Mouse (Mus musculus) regulatory T cell (primary cell): ENCODE measurements around the gene Rapgef5.

Experiments used
- in situ Hi-C: fragments of 300-600 bp; cut with MboI, MseI; formaldehyde crosslinking; loops from one replicate; pipeline ENCODE4 v1.15.1; 2025; ENCODE audit warnings: high pct_unique_total_duplicates

Gene Rapgef5

GRCm38 (mm10) chr12:117528509-117529145, 12.3 kb downstream of the Rapgef5 start:
- in situ Hi-C loops = no loop called here

DNA sequence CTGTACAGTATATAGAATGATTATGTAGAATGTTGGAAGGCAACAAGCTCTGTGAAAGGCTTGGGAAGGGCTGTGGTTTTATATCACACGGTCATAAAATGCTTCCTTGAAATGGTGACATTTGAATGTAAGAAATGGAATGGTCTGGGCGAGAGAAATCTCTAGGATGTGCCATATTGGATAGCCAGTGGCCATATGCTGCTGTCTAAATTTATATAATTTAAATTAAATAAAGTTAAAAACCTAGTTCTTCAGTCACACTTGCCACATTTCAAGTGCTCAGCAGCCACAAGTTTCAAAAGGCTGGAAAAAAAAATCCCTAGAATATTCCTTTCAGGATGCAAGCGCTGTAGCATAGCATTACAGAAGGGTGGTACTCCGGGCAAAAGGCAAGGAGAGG, 14.8 kb downstream of the Rapgef5 start:
- in situ Hi-C loops = no loop called here

- in situ Hi-C loops = no loop called here
Observed at GRCm38 (mm10) chr12:117533176-117534086, 17.2 kb downstream of the Rapgef5 start.

- in situ Hi-C loops = no loop called here
Observed at GRCm38 (mm10) chr12:117534087-117534751, 17.9 kb downstream of the Rapgef5 start.

GRCm38 (mm10) chr12:117540352-117540751, 24.1 kb downstream of the Rapgef5 start:
- in situ Hi-C loops = no loop called here

GRCm38 (mm10) chr12:117545277-117545676, 29.0 kb downstream of the Rapgef5 start:
- in situ Hi-C loops = loop anchor here (5.0 kb wide), 1 partner anchor 37 kb away; no protein-coding TSS in a partner anchor

DNA sequence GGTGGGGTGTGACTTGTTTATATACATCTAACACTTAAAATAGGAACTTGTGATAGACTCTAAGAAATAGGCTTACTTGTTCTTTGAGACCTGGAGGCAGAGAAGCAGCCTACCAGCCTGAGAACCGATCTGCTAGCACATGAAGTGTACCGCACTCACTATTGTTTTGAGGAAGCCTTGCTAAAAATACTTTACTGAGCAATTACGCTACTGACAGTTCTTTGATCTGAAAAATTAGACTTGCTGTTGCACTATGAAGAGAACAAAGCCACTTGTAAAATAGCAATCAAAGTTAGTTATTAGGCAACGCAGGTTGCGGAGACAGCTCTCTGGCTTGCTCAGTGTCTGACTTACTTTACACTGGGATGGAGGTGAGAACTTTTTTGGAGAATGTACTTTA, 37.1 kb downstream of the Rapgef5 start:
- in situ Hi-C loops = no loop called here

DNA sequence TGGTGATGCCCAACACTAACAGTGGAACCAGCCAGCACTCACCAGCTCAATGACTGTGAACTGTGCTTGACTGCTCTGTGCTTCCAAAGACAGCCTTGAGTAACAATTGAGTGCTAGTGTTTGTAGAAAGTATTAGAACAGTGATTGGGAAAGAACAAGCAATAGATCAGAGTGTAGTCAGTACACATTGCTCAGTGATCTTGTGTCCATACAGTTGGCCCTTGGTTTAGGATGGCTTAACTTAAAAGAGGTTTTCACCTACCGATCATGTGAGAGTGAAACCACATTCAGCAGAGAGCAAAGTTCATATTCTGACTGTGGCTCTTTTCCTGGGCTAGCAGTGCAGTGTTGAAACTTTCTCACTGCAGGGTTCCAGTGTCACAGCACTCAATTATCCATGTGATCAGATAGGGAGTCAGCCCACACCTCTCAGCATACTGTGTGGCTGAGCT, 38.4 kb downstream of the Rapgef5 start:
- in situ Hi-C loops = no loop called here

DNA sequence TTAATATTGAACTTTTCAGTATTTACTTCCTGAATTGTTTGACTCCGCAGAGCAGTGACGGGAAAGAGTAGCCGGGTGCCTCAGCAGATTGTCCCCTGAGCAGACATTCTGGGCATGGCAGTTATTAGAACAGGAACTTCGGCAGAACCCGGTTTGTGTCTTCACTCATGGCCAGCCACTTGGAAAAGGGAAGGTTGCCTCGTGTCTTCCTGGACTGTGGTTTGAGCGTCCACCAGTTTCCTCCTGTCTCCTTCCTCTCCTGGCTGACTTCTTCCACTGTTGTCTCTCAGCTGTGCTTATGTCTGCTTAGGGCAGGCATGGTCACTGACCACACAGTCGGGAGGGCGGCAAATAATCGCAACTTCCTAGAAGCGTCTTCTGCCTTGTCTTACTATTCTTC, 44.2 kb downstream of the Rapgef5 start:
- in situ Hi-C loops = no loop called here

DNA sequence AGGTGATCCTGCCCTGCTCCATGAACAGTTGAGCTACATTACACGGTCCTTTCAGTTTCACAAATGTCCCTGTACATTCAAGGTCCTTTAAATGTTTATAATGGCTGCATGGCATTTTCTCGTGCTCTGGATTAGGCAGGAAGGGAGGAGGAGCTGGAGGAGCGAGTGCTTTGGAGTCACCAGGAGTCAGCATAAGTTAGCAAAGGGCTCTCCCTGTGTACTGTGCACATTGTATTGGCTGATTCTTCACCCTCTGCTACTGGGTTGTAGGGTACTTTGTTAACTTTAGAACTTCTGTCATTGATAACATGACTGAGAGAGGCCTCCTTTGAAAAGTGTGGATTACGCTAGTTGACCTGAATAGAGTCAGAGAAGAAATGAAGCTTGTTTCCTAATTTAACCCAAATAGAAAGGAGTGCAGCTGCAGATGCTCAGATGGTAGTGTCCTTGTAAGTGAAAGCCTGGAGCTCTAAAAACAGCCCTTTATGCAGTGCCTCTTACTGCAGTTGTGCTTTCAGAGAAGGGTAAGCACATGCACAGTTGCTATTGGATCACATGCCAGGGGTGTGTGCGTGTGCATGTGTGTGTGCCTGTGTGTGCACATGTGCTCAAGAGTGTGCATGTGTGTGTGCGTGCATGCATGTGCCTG, 45.3 kb downstream of the Rapgef5 start:
- in situ Hi-C loops = no loop called here

GRCm38 (mm10) chr12:117562085-117562484, 45.8 kb downstream of the Rapgef5 start:
- in situ Hi-C loops = no loop called here

DNA sequence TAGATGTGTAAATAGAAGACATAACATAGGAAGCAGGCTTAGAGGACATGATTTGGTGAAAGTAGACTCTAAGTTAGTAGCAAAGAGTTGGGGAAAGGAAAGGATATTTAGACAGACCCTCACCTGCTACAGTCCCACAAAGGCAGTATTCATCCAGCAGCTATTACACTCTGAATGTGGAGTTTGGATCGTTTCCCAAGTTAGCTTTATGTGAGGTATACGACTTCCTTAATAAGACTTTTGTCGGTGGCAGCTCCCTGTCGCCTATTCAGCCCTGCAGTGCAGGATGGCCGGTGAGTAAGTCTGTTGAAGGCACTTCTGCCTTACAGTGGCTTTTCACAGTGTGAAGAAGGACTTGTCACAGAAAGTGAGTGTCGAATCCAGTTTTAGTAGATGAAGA, 47.6 kb downstream of the Rapgef5 start:
- in situ Hi-C loops = no loop called here

DNA sequence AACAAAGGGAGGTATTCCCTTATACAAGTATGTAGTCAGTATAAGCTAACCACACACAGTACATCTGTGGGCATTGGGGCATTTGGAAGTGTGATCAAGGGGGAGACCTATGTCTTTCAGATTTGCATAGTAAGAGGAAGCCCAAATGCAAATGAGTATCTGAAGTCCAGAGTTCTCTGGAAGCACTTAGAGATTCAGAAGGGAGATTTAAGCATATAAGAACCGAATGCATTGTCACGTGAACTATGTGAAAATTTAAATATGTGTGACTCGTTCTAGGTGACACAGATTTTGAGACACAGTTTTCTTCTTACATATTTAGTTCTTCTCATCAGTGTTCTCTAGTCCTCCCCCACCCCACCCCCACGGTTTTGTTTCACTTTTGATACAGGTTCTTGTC, 50.0 kb downstream of the Rapgef5 start:
- in situ Hi-C loops = no loop called here

- in situ Hi-C loops = no loop called here
Observed at GRCm38 (mm10) chr12:117569671-117570070, 53.4 kb downstream of the Rapgef5 start.

DNA sequence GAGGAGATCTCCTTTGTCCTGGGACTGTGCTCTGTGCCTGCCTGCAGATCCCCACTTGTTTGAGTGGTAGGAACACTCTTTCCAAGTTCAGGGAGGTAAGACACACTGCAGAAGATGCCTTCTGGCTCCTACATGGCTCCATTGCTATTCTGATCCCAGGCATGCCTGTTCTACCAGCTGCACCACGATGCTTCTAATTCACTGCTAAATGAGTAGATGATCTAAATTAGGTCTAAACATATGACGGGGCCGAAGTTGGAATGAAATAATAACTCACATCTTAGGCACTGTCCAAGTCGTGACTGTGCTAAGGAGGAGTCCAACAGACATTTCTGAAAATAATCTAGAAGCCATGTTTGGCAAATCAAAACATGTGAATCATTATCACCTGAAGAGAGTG, 68.0 kb downstream of the Rapgef5 start:
- in situ Hi-C loops = loop anchor here (5.0 kb wide), 2 partner anchors 37 to 183 kb away; no protein-coding TSS in a partner anchor

DNA sequence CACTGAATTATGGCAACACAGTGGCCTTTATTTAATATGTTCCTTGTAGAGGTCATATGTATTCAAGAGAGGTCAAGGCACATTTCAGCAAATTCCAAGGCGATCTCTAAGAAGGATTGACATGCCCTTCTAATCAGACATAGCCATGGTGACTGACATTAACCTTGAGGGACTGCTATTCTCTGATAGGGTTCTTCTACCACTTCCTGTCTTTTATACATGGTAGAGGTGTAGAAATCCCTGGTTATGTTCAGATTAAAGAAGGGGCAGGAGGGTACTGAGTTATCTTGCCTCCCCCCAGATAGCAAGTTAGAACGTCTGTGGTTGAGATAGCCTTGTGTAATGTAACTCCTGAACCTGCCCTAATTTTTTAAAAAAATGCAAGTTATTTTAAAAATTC, 69.1 kb downstream of the Rapgef5 start:
- in situ Hi-C loops = no loop called here

DNA sequence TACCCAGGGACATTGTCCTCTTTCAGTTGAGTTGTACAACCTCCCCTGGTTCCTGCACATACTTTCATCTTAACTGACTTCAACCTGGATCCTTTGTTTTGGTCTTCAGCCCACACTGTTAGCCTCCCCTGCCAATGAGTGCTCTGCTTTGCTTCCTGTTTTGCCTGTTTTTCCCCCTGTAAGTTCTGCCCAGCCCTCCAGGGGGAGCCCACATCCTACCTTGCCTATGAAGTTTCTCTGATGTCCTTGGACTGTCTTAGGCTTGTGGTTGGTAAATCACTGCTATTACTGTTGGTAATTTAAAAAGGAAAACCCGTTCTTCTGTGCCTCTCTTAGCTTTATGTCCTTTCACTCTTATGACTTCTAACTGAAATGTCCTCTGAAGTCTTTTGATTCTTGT, 69.8 kb downstream of the Rapgef5 start:
- in situ Hi-C loops = no loop called here

GRCm38 (mm10) chr12:117589186-117589585, 72.9 kb downstream of the Rapgef5 start:
- in situ Hi-C loops = no loop called here

DNA sequence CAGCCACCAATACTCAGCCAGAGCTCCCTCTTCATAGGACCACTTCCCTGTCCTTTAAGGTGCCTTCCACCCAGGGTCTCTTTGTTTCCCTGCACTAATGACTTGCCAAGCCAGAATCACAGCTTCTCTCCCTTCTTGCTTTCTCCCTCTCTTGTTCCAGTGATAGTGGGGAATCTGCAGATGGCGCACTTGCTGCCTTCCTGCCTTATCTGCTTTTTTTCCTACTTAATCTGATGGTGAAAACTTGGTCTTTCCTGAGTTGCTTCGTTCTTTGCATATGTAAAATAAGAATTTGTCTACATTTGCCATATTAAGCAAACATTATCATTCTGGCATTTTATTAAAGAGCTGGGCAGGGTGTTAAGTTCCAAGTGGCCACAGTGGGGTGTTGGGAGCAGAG, 75.7 kb downstream of the Rapgef5 start:
- in situ Hi-C loops = no loop called here

- in situ Hi-C loops = no loop called here
Observed at GRCm38 (mm10) chr12:117592583-117592982, 76.3 kb downstream of the Rapgef5 start.

GRCm38 (mm10) chr12:117595179-117595578, 78.9 kb downstream of the Rapgef5 start:
- in situ Hi-C loops = no loop called here

- in situ Hi-C loops = no loop called here
Observed at GRCm38 (mm10) chr12:117598190-117598589, 81.9 kb downstream of the Rapgef5 start.
